Mouse (Mus musculus) adrenal gland, adult 8-10 months (tissue): ENCODE data around the gene Ap5z1. TPM values are rescaled to one million over a fixed set of nuclear protein-coding genes. Genes with fewer than 3 reads are reported as not detected.

Experiments used
- DNase-seq: peaks from one replicate; pipeline ENCODE4 v3.0.0; 2022
- total RNA-seq, 4 experiments: library from RNA; stranded (reverse); gene quantifications; 2 replicates each; pipeline ENCODE4 v1.2.4; 2022

The Ap5z1 gene
- total RNA-seq, 4 experiments from 2014 or later, result 18.4 to 36.8 (median 26.5) TPM

DNA sequence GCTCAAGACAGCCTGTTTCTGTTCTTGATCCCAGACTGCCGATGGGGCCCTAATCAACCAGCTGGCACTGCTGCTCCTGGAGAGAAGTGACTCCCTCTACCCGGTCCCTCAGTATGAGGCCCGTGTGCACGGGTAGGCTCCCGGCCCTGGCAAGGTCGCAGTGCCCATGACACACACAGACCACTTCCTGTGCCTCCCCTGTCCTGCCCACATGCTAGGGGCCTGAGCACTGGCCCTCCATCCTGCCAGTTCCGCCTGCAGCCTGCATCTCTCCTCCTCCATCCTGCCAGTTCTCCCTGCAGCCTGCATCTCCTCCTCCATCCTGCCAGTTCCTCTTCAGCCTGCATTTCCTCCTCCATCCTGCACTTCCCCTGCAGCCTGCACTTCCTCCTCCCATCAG lies 11.9 kb downstream of the Ap5z1 start:
- no peak for DNase-seq

DNA sequence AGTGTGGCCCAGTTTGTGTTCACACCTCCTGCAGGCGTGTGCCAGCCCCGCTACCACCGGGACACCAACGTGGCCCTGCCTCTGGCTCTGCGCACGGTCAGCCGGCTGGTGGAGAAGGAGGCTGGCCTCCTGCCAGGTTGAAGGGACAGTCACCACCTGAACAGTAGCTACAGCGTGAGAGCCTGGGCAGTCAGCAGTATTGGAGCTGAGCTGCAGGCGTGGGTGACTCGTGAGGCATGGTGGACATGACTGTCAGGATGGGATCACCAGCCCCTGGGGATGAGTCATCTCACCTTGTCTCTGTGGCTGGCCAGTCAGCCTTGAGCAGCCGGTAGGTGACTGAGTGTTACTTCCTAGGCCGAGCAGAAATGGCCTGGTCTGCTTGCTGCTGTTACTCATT lies 13.6 kb downstream of the Ap5z1 start:
- peak; percentile 79 for DNase-seq

DNA sequence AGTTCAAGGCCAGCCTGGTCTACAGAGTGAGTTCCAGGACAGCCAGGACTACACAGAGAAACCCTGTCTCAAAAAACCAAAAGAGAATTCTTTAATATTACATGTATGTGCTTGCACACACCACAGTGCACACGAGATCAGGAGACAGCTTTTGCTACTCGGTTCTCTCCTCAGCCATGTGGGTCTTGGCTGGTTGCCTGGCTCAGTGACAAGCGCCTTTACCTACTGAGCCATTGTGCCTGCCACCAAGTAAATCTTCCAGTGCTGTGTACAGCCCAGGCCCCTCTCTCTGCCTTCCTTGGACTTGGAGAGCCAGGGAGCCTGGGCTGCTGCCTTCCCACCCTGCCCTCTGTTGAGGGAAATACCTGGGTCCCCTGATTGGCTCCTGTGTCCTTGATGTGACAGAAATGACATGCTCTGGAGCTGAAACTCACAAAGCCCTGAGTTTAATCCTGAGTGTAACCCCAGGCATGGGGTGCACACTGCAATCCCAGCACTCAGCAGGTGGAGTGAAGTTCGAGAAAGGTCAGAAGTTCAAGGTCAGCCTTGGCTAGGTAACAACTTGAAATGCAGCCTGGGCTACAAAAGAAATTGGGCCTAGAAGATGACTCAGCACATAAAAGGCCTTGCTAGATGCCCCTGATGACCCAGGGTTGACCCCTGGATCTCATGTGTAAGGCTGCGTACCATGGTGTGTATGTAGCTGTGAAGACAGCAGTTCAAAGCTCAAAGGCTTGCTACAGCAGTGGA lies 14.3 kb downstream of the Ap5z1 start:
- no peak for DNase-seq

DNA sequence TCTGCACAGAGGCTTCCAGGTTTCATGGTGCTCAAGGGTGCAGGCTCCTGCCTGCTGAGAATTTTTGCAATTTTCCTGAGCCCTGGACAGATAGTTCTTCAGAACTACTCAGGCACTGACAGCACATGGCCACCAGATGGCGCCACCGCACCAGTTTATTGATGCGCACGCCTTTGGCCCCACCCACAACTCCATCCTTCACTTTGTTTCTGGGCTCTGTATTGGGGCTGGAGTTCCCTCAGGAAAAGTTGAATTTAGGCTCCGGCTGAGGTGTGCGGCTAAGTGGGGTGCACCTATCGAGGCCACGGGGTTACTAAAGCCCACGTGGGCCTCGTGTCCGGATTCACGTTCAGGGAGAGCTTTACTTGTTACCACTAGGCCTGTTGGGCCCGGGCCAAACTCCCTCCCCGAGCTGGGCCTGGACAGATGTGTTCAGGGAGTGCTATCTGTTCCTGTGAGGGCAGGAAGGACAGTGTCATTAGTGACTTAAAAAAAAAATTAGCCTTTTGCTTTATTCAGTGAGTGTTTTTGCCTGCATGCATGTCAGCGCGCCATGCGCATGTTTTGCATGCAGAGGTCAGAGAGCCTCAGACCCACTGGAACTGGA lies 15.2 kb downstream of the Ap5z1 start:
- peak; percentile 62 for DNase-seq

DNA sequence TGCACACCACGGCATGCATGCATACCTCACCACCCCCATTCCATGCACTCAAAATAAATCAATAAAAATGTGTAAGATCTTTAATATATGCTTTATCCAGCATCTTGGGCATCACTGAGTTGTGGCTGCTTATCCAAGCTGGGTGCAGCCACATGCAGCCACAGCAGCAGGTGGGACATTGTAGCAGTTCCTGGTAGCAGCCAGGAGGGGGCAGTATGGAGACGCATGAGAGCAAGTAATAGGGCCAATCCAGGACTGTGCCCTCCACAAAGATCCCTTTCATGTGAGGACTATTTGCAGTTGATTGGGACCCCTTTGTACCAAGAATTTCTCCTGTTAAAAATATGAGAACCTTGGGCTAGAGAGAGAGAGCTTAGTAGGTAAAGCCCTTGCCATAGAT lies 18.8 kb downstream of the Ap5z1 start:
- DNase-seq, result no peak

DNA sequence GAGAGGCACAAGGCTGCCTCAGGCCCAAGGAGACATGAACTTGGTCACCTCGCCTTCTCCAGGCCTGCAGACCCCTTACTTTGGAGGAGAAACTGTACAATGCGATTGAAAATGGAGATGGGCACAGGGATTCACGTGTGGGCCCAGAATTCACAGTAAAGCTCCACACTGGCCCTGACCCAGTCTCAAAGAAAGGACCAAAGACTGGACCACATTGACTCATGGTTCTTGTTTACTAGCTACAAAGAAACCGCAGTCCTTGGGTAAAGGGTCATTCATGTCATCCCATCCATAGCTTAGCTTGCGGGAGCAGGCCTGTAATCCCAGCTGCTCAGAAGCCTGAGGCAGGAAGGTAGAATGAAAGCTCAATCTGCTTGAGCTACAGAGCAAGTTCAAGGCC lies 19.8 kb downstream of the Ap5z1 start:
- no peak for DNase-seq

DNA sequence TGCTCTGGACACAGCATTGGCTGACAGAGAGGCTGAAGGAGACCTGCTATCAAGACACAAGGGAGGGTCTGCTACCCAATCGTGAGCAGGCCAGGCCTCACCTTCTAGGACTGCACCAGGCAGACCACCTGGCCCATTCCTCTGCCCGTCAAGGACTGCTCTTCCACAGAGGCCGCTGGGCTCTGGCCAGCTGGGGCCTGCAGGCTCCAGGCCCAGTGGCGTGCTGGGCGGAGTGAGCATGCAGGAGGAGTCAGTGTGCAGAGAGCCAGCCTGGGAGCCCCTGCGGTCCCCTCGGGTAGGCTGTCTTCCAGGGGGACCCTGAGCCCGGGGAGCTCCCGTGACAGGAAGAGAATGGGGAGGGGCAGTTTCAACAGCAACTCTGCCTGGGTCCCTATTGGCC lies 22.9 kb downstream of the Ap5z1 start:
- no peak for DNase-seq

DNA sequence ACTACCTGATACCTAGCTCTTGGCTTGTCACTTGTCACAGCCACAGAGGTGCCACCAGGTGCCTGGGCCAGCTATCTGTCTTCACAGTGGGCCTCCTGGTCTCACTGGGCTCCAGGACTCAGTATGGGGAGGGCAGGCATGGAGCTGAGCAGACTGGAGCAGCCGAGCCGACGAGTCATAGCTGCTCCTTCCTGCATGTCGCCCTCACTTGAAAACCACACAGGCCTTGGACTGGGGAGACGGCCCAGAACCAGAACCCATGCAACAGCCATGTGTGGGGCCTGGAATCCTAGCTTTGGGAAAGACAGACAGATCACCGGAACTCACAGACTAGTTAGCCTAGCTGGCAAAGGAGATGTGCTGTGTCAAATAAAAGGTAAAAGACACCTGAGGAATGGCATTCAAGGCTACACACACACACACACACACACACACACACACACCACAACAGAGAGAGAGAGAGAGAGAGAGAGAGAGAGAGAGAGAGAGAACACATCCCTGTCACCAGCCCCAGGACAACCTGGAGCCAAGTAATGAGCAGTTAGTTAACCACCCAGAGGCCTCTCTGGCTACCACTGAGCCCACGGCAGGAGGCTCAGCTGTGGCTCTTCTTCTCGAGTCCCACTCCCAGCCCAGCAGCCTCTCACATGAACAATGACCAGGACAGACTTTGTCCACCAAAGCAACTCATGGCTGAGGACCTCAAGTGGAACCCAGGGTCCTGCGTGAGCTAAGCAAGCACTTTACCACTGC lies 26.4 kb downstream of the Ap5z1 start:
- DNase-seq, result no peak

DNA sequence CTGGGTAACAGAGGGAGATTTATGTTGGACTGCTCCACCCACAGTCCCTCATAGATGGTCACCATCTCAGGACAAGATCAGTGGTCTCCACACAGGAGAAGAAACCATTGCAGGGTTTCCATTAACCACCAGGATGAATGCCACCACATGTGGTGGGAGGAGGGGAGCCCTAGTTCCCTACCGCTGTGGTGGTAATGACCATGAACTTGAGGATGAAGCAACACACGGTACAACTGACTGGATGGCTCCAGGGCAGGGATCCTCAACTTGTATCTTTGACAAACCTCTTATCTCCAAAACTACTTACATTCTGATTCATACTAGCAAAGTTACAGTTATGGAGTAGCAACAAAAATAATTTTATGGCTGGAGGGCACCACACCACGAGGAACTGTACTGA lies 29.6 kb downstream of the Ap5z1 start:
- DNase-seq, result peak; percentile 48

DNA sequence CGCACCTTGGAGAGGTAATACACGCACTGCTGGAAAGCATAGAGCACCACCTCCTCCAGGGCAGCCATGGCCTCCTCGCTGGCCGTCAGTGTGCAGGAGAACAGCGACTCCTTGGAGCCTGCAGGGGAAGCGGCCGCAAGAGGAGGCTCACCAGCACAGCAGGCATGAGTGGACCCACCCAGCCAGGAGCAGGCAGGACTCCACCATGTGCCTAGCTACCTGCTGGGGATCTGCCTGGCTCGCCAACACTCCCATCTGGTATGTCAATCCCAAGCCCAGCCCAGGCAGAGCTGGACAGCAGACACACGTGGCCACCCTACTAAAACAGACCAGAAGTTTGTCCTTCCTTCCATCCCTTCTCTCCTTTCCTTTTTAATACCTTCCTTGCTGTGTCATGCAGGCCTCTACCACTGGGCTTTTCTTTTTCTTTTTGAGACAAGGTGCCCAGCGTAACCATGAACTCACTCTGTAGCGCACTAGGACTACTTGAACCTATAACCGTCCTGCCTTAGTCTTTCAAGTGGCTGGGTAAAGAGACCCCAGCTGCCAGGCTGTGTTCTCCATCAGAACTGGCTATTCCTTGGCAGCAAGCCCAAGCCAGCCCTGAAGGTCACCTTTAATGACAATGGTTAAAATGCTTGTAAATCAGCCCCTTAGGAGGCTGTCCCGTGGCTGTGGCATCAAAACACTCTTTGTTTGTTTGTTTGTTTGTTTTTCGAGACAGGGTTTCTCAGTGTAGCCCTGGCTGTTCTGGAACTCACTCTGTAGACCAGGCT lies 31.8 kb downstream of the Ap5z1 start:
- no peak for DNase-seq

DNA sequence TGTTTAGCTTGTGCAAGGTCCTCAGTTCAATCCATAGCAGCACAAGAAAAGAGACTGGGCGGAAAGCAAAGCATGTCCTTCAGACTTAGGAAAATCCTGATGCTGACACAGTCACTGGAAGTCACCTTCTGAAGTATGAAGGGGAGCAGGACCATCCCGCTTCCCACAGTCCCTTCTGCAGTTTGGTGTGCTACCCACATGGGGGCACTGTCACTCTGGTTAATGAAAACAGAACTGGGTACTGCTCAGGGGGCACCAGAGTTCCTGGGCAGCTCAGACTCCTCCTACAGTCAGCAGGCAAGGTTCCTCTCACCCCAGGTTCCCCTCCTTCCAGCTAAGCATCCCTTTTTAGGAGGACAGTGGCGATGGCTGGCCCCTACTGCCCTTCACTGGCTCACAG lies 35.2 kb downstream of the Ap5z1 start:
- no peak for DNase-seq

DNA sequence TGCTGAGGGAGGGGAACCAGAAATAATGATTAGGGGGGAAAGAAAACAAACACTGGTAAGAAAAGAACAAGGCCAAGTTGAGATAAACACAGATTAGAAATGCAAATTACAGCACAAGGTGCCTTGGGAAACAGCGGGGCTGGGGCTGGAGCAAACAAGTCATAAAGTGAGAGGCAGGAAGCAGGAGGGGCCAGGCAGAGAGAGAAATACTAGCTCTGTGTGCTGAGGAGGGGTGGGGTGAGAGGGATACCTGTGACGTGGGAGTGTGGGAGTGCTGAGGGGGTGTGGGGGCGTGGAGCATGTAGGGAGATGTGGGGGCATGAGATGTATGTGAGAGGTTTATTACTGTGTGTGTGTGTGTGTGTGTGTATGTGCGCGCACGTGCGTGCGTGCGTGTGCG lies 37.2 kb downstream of the Ap5z1 start:
- DNase-seq, result no peak

DNA sequence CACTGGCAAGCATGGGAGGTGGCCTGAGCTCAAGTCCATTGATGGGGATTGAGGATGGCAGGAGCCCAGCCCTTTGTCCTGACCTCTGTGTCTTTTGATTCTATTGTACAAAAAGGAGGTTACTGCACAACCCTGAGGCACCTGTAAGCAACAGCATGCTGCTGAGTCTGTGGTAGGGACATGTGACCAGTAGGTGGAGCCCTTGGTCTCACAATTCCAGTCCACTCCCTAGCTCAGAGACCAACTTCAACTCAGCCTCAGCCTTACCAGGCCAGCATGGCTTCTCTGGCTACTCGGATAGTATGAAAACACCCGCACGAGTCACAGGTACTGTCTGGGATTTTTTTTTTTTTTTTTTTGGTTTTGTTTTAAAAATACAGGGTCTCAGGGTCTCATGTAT lies 38.7 kb downstream of the Ap5z1 start:
- peak; percentile 74 for DNase-seq

DNA sequence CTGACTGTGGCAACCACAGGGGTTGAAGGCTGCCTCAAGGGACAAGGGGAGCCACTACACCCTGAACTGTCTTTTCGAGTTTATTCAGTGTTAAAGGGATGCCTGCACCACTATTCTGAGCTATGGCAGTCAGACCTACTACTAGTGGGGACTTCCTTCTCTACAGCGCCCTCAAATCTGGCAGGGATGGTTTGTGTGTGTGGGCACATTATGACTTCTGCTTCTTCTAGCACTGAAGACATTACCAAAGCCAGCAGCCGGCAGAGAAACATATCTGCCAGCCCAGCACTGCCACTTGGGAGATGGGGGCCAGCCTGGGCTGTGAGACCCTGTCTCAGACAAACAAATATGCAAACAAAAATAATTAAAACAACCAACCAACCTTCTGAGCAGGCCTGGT lies 40.4 kb downstream of the Ap5z1 start:
- DNase-seq, result no peak

DNA sequence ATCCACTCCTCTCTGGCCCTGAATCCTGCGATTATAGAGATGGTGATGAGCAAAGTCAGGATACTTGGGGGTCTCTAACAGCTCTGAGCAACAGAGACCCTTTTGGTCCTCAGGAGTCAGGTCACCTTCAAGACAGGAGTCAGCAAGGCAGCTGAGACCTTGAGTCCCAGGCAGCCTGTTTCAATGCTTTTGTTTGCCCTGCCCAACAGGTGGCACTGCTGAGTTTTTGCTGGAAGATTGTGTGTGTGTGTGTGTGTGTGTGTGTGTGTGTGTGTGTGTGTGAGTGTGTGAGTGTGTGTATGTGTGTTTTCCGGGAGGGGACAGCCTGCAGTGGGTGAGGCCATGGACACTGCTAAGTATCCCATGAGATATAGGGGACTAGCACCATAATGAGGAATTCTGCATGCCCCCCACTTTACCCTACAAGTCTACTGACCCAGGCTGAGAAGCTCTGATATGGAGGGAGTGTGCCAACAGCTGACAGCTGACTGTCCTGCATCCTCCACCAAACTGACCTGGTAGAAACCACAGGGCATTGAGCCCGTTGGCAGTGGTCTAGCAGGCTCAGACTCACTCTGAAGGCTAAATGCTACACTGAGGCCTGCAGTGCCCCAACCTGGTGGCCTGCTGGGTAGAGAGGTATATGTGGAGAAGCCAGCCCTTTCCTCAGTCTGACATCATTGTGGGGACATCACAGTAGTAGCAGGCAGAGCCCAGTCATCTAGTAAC lies 42.1 kb downstream of the Ap5z1 start:
- no peak for DNase-seq

DNA sequence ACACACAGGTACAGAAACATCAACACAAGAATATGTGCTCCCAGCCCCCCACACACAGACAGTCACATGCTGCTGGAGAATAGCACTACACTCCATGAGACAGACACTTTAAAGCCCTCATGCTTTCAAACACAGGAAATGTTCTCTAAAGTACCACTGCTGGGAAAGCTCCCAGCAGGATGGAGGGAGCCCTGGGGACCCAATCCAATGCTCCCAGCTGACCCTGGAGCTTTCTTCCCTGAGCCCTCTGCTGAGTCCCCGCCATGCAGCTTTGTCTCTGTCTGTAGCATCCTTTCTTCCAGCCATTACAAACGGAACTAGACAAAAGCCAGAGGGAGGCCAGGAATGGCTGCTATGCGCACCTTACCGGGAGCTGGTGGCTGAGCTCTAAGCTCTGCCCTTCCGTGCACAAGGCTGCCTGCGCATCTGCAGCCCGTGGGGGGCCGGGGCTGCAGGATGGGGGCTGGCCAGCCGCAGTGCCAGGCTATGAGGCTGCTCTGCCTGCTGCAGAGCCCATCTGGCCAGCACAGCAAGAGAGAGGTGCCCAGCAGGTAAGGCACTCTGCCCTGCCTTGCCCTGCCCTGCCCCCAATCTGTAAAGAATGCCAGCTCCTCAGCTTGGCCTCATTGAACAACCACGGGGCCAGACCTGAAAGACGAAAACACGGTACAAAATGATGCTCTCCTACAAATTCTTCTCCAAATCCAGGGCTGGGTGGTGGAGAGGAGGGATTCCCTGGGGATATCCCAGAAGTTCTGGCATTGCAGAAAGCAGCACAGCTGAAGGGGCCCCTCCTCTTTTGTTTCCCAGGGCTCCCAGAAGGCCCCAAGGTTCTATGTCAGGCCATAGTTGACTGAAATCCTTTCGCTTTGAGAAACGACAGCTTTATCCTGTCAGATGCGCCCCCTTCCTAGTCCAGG lies 45.7 kb downstream of the Ap5z1 start:
- DNase-seq, result no peak

DNA sequence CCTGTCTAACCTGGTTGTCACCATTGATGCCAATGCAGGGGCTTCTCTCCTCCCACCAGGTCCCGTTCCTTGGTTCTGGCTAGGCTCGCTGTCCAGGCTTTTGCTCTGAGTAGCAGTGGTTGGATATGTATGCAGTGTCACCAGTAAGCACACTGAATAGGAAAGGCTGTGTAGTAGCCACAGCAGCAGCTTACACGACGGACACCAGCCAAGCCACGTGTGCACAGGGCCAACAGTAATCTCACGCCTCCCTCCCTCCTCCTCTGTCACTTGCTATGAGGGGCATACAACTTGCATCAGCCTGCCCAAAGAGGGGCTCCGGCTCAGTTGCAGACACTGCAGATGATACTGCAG lies 46.3 kb downstream of the Ap5z1 start:
- DNase-seq, result no peak

DNA sequence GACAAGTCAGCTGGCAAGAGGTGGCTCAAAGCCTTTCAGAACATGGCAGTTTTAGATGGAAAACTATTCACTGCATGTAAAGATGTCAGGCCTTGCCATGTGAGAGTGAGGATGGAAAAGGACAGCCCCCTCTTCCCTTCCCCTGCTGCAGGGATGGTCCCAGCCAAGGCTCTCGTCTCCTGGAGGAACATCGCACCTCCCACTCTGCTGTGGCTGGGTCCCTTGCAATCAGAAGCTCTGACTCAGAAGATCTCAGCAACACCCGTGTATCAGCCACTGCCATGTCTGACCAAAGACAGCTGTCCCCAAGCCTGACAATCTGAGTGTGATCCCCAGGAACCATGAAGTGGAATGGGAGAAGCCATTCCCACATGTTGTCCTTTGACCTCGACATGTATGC lies 48.4 kb downstream of the Ap5z1 start:
- no peak for DNase-seq

DNA sequence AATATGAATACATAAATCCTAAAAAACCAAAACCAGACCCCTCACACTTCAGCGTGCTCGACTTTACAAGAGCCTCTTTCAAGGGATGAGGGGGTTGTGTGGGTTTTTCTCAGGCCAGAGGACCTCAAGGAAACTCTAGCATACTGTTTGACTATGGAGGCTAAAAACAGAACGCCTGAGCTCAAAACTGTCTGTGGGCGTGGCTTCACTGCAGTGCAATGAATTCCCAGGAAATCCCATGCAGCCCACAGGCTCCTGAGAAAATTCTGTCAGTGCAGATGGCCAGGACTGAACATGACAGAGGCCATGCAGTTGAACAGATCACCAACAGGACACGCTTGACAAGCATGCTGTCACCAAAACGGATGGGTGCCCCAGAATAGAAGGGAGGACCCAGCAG lies 55.2 kb downstream of the Ap5z1 start:
- DNase-seq, result no peak

DNA sequence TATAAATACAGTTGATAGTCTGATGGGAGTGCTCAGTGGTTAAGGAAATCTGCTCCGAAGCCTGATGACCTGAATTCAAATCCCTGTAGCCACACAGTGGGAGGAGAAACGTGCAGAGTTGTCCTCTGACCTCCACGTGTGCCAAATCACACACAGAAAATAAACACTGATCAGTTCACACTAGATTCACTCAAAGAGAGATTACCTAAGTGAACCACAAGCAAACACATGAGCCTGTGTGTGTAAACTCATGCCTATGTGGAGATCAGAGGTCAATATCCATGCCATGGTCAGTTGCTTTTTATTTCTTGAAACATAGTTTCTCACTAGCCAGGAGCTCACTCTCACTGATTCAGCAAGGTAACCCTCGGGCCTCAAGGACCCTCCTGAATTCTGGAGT lies 56.6 kb downstream of the Ap5z1 start:
- DNase-seq, result no peak

DNA sequence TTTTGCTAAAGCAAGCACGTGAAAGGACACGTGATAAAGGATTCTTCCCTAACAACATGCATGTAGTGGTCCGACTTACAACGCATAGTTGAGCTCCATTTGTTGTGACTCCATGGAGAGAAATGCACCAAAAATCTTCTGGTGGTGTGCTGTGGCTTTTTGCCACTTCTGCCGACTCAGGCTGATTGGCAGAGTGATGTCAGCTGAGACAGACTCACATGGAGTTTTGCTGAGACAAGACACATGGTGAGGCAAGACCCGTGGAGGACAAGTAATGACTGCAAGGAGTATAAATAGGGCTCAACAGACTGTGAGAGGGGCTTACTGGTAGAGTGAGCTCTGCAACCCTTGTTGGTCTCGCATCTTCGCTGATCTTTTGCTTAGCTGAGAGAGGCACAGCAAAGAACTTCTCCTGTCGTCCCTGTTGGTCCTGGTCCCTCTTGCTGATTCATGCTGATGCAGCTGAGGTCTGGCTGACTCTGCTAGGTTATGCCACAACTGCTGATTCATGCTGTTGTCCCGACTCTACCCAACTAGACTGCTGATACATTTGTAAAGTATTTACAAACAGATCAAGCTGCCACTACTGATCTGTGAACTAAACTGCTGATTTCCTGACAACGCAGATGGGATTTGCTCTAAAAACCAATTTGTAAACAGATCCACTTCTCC lies 57.6 kb downstream of the Ap5z1 start:
- no peak for DNase-seq
